Mouse (Mus musculus) lung, postnatal 25 days (tissue): ENCODE data around the gene Shc1.

Experiments used
- DNase-seq: peaks from one replicate; pipeline ENCODE4 v3.0.0; 2022; ENCODE audit warnings: low spot score

Shc1 gene

GRCm38 (mm10) chr3:89451916-89452315 is 33.7 kb downstream of the Shc1 start:
- peak; percentile 78 for DNase-seq

- no peak for DNase-seq
Observed at GRCm38 (mm10) chr3:89454401-89455177, 36.3 kb downstream of the Shc1 start, which contains the start of gene Pmvk. Gene Pmvk, plus strand, starts transcription at chr3:89454541.

- no peak for DNase-seq
Observed at GRCm38 (mm10) chr3:89455786-89456285, 37.6 kb downstream of the Shc1 start.

DNA sequence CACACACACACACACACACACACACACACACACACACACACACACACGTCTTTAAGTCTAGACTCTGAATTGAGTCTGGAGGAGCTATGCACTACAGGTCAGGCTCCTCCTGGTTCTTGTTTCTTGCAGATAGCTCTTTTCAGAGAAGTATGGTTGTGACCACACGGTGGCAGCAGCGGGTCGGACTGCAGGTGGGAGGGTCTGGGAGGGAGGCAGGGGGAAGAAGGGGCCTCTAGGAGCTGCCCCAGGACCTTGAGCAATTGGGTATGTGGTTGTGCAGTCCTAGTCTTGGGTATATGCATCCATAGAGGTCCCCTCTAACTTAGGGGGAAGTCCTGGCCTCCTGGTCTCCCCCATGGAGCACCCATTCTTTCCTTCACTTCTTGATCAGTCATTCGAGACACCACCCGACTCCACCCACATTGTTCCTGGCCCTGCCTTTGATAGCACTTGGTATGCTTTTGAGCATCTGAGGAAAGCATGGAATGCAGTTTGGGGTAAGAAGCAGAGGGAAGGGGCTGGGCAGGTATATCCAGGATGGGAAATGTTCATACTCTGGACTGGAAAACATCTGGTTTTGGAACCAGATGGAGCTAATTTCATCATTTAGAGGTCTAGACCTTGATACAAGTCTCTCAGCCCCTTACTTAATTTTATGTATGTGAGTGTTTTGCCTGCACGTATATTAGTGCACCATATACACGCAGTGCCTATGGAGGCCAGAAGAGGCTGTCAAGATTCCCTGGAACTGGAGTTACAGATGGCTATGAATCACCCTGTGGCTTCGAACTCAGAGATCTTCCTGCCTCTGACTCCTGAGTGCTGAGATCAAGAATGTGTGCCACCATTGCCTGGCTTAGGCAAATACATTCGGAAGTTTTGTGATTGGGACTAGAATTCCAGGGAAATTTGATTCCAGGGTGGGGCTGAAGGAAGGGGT is 38.8 kb downstream of the Shc1 start:
- DNase-seq, result peak; percentile 70

GRCm38 (mm10) chr3:89458372-89458964 is 40.2 kb downstream of the Shc1 start:
- DNase-seq, result peak; percentile 84

GRCm38 (mm10) chr3:89458965-89459807 is 40.9 kb downstream of the Shc1 start:
- peak; percentile 93 for DNase-seq

DNA sequence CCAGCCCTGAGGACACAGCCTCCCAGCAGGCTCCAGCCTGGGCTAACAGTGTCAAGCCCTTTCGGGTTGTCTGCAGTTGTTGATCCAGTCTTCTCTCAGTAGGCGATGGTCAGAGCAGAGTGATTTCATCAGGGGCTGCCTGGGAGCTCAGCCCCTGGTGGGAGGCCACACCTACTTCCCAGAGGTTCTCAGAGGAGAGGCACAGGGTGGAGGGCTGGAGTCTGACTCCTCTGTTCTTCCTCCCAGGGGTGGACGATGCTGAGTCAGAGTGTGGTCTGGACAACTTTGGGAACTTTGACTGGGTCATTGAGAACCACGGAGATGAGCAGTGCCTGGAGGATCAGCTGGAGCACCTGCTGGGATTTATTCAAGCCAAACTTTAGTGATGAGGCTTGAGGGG is 50.0 kb downstream of the Shc1 start:
- no peak for DNase-seq

- no peak for DNase-seq
Observed at GRCm38 (mm10) chr3:89472280-89472679, 54.0 kb downstream of the Shc1 start.

GRCm38 (mm10) chr3:89473838-89474237 is 55.6 kb downstream of the Shc1 start:
- DNase-seq, result no peak

- DNase-seq, result no peak
Observed at GRCm38 (mm10) chr3:89479055-89479454, 60.8 kb downstream of the Shc1 start.
